Mouse (Mus musculus): ENCODE data around the gene Hk1.

Hk1 gene

DNA sequence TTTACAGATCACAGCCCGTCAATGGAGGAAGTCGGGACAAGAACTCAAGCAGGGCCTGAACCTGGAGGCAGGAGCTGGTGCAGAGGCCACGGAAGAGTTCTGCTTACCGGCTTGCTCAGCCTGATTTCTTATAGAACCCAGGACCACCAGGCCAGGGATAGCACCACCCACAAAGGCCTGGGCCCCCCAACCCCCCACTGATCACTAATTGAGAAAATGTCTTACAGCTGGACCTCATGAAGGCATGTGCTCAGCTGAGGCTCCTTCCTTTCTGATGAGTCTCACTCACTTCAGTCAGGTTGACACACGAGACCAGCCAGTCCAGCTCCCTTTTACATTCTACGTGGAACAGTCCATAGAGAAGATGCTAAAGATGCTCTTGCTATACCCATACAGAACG lies 153.9 kb downstream of the Hk1 start:
- no peak for DNase-seq (ENCODE audit: low spot score in 2 of 2)

DNA sequence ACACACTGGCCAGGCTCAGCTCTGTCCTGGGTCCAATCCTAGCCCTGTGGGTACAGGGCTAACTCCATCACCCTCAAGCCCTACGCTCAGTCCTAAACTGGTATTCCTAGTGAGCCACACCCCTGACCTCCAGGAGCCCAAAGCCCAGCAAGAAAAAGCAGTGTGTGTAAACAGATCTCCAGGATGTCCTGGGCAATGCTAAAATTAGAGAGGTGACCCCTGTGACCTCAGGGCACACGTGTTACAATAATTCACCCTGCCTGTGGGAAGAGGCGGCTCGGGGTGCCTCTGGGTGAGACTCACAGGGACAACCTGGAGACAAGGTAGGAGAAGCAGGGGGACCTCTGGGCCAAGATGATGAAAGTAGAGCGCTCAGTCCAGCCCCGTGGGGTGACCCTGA lies 155.5 kb downstream of the Hk1 start:
- DNase-seq (ENCODE audit: low spot score in 2 of 2) = no peak

DNA sequence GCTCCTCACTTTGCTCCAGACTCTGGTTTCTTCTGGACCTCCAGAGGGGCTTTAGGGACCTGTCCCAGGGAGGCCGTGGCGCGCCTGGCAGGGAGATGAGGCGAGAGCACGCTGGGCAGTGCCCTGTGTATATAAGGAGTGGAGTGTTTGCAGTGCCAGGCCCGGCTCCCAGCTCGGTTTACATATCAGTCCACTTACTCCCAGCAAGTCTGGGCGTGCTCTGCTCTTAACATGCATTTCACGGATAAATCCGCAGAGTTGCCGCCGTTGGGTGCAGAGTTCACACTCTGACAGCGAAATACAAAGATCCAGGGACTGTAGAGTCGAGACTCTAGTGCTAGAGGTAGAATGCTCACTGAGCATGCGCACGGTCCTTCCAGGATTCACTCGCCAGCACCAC lies 156.9 kb downstream of the Hk1 start:
- DNase-seq (ENCODE audit: low spot score in 2 of 2) = peak; percentile 59 to 67

DNA sequence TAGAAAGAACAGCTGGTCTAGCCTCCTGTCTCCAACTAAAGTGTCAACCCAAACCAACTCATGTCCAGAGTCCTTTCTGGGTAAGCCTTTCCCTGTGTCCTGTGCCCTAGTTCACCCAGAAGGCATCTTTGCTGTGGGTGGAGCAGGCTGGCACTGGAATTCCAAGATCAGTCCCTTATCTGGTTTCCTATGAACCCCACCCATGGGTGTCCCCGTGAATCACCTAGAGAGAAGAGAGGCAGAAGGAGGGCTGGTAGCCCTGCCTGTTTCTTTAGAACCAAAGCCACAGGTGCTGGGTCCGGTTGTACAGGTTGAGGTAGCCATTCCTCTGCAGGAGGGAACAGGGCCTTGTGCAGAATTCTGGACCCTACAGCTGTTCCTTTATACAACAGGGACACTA lies 158.1 kb downstream of the Hk1 start:
- DNase-seq (ENCODE audit: low spot score in 2 of 2) = peak in 1 of 2 experiments; percentile 36

- DNase-seq (ENCODE audit: low spot score in 2 of 2) = no peak
Observed at GRCm38 (mm10) chr10:62220732-62221514, 158.8 kb downstream of the Hk1 start.

All from urinary bladder, postnatal 36 days (tissue).